8 mouse cellular contexts compared by ENCODE assay signal in genomic region chrX:73815072-73815471, GRCm38 (mm10). TPM values are rescaled to one million over a fixed set of nuclear protein-coding genes. Genes with fewer than 3 reads are reported as not detected.
A peak's percentile ranks its signal among the peaks of the same experiment; 100 is the strongest.
DNase-seq lines count a peak whose midpoint lies in the region; ATAC-seq and TF ChIP-seq lines count a peak whose summit lies in the region.

No protein-coding gene starts in this region.

- H3K4me3 ChIP-seq in liver, embryonic 11.5 days (ENCODE audit: low read depth, low read length), result no peak overlapping the region
- H3K4me3 ChIP-seq in liver, postnatal 0 days (ENCODE audit: low read depth, low read length), result no peak overlapping the region
- H3K4me3 ChIP-seq in embryonic facial prominence, embryonic 14.5 days (ENCODE audit: low read depth, low read length), result peak overlapping the region; percentile 34
- H3K4me3 ChIP-seq in limb, embryonic 10.5 days, result peak overlapping the region; percentile 47

- H3K27me3 ChIP-seq in liver, embryonic 11.5 days (replicated peaks; ENCODE audit: control insufficient read depth, insufficient read depth, low read length), result 0 out of 2 replicates have a peak, but pooled peaks cover 4% of the 10 kb centered on the region
- no peaks in the 10 kb centered on the region for H3K27me3 ChIP-seq in liver, postnatal 0 days (ENCODE audit: insufficient read depth, low read length)
- H3K27me3 ChIP-seq in embryonic facial prominence, embryonic 14.5 days (replicated peaks; ENCODE audit: control insufficient read depth, insufficient read depth, low read length), result peaks cover 3% of the 10 kb centered on the region; the same call in 1 of the 2 replicates
- peaks cover 62% of the 10 kb centered on the region for H3K27me3 ChIP-seq in limb, embryonic 10.5 days (ENCODE audit: low read depth, poor library complexity, severe bottlenecking)

- no peak for ATAC-seq in liver, embryonic 11.5 days (replicated peaks; ENCODE audit: low FRiP score)
- ATAC-seq in liver, postnatal 0 days, result no peak
- peak; percentile 85 for ATAC-seq in embryonic facial prominence, embryonic 14.5 days (ENCODE audit: low read depth)
- ATAC-seq in activated CD4-positive, CD25-positive, alpha-beta regulatory T cell, adult 4 months, result no peak

- TF ChIP-seq CTCF in liver, postnatal 0 days (IDR thresholded peaks at IDR 0.05; ENCODE audit: low read depth), result no peak

- H3K27ac ChIP-seq in liver, embryonic 11.5 days (ENCODE audit: low read depth, low read length), result no peak overlapping the region
- H3K27ac ChIP-seq in liver, postnatal 0 days (ENCODE audit: low read depth), result no peak overlapping the region
- H3K27ac ChIP-seq in embryonic facial prominence, embryonic 14.5 days (replicated peaks; ENCODE audit: low read depth, low read length), result no peak overlapping the region
- H3K27ac ChIP-seq in limb, embryonic 10.5 days, result peak overlapping the region; percentile 83

- H3K4me1 ChIP-seq in liver, embryonic 11.5 days (replicated peaks; ENCODE audit: control insufficient read depth, insufficient read depth, low read length), result no peaks in the 10 kb centered on the region
- no peaks in the 10 kb centered on the region for H3K4me1 ChIP-seq in liver, postnatal 0 days (ENCODE audit: insufficient read depth)
- H3K4me1 ChIP-seq in embryonic facial prominence, embryonic 14.5 days (ENCODE audit: control insufficient read depth, insufficient read depth, low read length), result no peaks in the 10 kb centered on the region
- H3K4me1 ChIP-seq in limb, embryonic 10.5 days, result no peaks in the 10 kb centered on the region

- H3K9ac ChIP-seq in liver, embryonic 11.5 days (ENCODE audit: low read depth, low read length), result no peak overlapping the region
- no peak overlapping the region for H3K9ac ChIP-seq in liver, postnatal 0 days (replicated peaks)
- H3K9ac ChIP-seq in embryonic facial prominence, embryonic 14.5 days (ENCODE audit: low read depth, low read length), result peak overlapping the region; percentile 60

- no peak for TF ChIP-seq EP300 in liver, postnatal 0 days (IDR thresholded peaks at IDR 0.05; ENCODE audit: low read depth)

- H3K36me3 ChIP-seq in liver, embryonic 11.5 days (ENCODE audit: control insufficient read depth, insufficient read depth, low read length), result no peaks in the 10 kb centered on the region
- no peaks in the 10 kb centered on the region for H3K36me3 ChIP-seq in liver, postnatal 0 days (replicated peaks; ENCODE audit: insufficient read depth, low read length)
- no peaks in the 10 kb centered on the region for H3K36me3 ChIP-seq in embryonic facial prominence, embryonic 14.5 days (ENCODE audit: control insufficient read depth, insufficient read depth, low read length)
- H3K36me3 ChIP-seq in limb, embryonic 10.5 days, result no peaks in the 10 kb centered on the region

- WGBS in liver, embryonic 11.5 days, result 17% methylated on average over 14 of the region's 14 CpGs
- WGBS in liver, postnatal 0 days (ENCODE audit: insufficient replicate concordance), result 17% methylated on average over 14 of the region's 14 CpGs
- 8% methylated on average over 12 of the region's 14 CpGs for WGBS in embryonic facial prominence, embryonic 14.5 days
- WGBS in limb, embryonic 10.5 days, result 10% methylated on average over 14 of the region's 14 CpGs

- no peak for DNase-seq in liver, embryonic 11.5 days (ENCODE audit: low spot score)
- DNase-seq in liver, postnatal 0 days, result no peak
- DNase-seq in embryonic facial prominence, embryonic 14.5 days (ENCODE audit: low spot score), result peak; percentile 52
- peak; percentile 56 for DNase-seq in limb, embryonic 10.5 days (ENCODE audit: low spot score)
- peak; percentile 54 for DNase-seq in retina, postnatal 1 day
- no peak for DNase-seq in ovary, postnatal 10 days (ENCODE audit: low spot score)
- DNase-seq in lung, postnatal 10 days, result no peak

- H3K9me3 ChIP-seq in liver, embryonic 11.5 days (ENCODE audit: control insufficient read depth, low read length), result no peaks in the 10 kb centered on the region
- H3K9me3 ChIP-seq in liver, postnatal 0 days (ENCODE audit: low read length), result no peaks in the 10 kb centered on the region
- H3K9me3 ChIP-seq in embryonic facial prominence, embryonic 14.5 days (ENCODE audit: control insufficient read depth, low read length), result no peaks in the 10 kb centered on the region
- H3K9me3 ChIP-seq in limb, embryonic 10.5 days (replicated peaks), result no peaks in the 10 kb centered on the region

- peak overlapping the region; percentile 49 for H3K4me2 ChIP-seq in liver, embryonic 11.5 days
- no peak overlapping the region; the same call in 1 of the 2 replicates for H3K4me2 ChIP-seq in liver, postnatal 0 days (ENCODE audit: low read depth, low read length)
- peak overlapping the region; percentile 48 for H3K4me2 ChIP-seq in embryonic facial prominence, embryonic 14.5 days (ENCODE audit: low read depth, low read length)

RNA-seq across cellular contexts. Expression of gene Pdzd4, which starts 9.7 kb away (rescaled TPM):
- polyA plus RNA-seq in liver, embryonic 11.5 days (2014; fragmentation: Nextera tagmentation; extraction: Ambion mirVana), result 0.25 and 0.86 TPM in 2 replicates
- 0.04 and 0.06 TPM in 2 replicates for polyA plus RNA-seq in liver, postnatal 0 days (2015; fragmentation: Nextera tagmentation; extraction: Ambion mirVana)
- polyA plus RNA-seq in embryonic facial prominence, embryonic 14.5 days (2014; fragmentation: Nextera tagmentation; extraction: Ambion mirVana), result 1.1 and 1.8 TPM in 2 replicates
- 0.40 and 0.61 TPM in 2 replicates for polyA plus RNA-seq in limb, embryonic 10.5 days (2016; fragmentation: Nextera tagmentation; extraction: Ambion mirVana)
- under 1 TPM; 0.11 to 0.13 TPM for polyA plus RNA-seq in activated CD4-positive, CD25-positive, alpha-beta regulatory T cell, adult 4 months (2017; shearing (Covaris generic))

RNA-seq across cellular contexts. Expression of gene Ssr4, which starts 28.2 kb away (rescaled TPM):
- 207 and 230 TPM in 2 replicates for polyA plus RNA-seq in liver, embryonic 11.5 days (2014; fragmentation: Nextera tagmentation; extraction: Ambion mirVana)
- 183 and 185 TPM in 2 replicates for polyA plus RNA-seq in liver, postnatal 0 days (2015; fragmentation: Nextera tagmentation; extraction: Ambion mirVana)
- polyA plus RNA-seq in embryonic facial prominence, embryonic 14.5 days (2014; fragmentation: Nextera tagmentation; extraction: Ambion mirVana), result 259 and 277 TPM in 2 replicates
- polyA plus RNA-seq in limb, embryonic 10.5 days (2016; fragmentation: Nextera tagmentation; extraction: Ambion mirVana), result 111 and 116 TPM in 2 replicates
- 100 to 1,000 TPM; 233 to 244 TPM for polyA plus RNA-seq in activated CD4-positive, CD25-positive, alpha-beta regulatory T cell, adult 4 months (2017; shearing (Covaris generic))

RNA-seq across cellular contexts. Expression of gene Idh3g, which starts 28.4 kb away (rescaled TPM):
- 196 and 206 TPM in 2 replicates for polyA plus RNA-seq in liver, embryonic 11.5 days (2014; fragmentation: Nextera tagmentation; extraction: Ambion mirVana)
- 83.7 and 88.1 TPM in 2 replicates for polyA plus RNA-seq in liver, postnatal 0 days (2015; fragmentation: Nextera tagmentation; extraction: Ambion mirVana)
- 193 and 211 TPM in 2 replicates for polyA plus RNA-seq in embryonic facial prominence, embryonic 14.5 days (2014; fragmentation: Nextera tagmentation; extraction: Ambion mirVana)
- 178 and 190 TPM in 2 replicates for polyA plus RNA-seq in limb, embryonic 10.5 days (2016; fragmentation: Nextera tagmentation; extraction: Ambion mirVana)
- 100 to 1,000 TPM; 167 to 173 TPM for polyA plus RNA-seq in activated CD4-positive, CD25-positive, alpha-beta regulatory T cell, adult 4 months (2017; shearing (Covaris generic))

RNA-seq across cellular contexts. Expression of gene Srpk3, which starts 40.9 kb away (rescaled TPM):
- 0.81 and 1.3 TPM in 2 replicates for polyA plus RNA-seq in liver, embryonic 11.5 days (2014; fragmentation: Nextera tagmentation; extraction: Ambion mirVana)
- 1.7 TPM in 2 replicates for polyA plus RNA-seq in liver, postnatal 0 days (2015; fragmentation: Nextera tagmentation; extraction: Ambion mirVana)
- 54.6 and 63.2 TPM in 2 replicates for polyA plus RNA-seq in embryonic facial prominence, embryonic 14.5 days (2014; fragmentation: Nextera tagmentation; extraction: Ambion mirVana)
- 1.1 and 1.6 TPM in 2 replicates for polyA plus RNA-seq in limb, embryonic 10.5 days (2016; fragmentation: Nextera tagmentation; extraction: Ambion mirVana)
- polyA plus RNA-seq in activated CD4-positive, CD25-positive, alpha-beta regulatory T cell, adult 4 months (2017; shearing (Covaris generic)), result 1 to 10 TPM in 1 of 2 experiments, not detected in 1; 1.7 TPM

RNA-seq across cellular contexts. Expression of gene Plxnb3, which starts 58.2 kb away (rescaled TPM):
- polyA plus RNA-seq in liver, embryonic 11.5 days (2014; fragmentation: Nextera tagmentation; extraction: Ambion mirVana), result 0.36 and 0.49 TPM in 2 replicates
- polyA plus RNA-seq in liver, postnatal 0 days (2015; fragmentation: Nextera tagmentation; extraction: Ambion mirVana), result 0.15 and 0.23 TPM in 2 replicates
- polyA plus RNA-seq in embryonic facial prominence, embryonic 14.5 days (2014; fragmentation: Nextera tagmentation; extraction: Ambion mirVana), result 0.90 and 1.1 TPM in 2 replicates
- 0.04 TPM in 1 of 2 replicates, not detected in the other for polyA plus RNA-seq in limb, embryonic 10.5 days (2016; fragmentation: Nextera tagmentation; extraction: Ambion mirVana)
- not detected for polyA plus RNA-seq in activated CD4-positive, CD25-positive, alpha-beta regulatory T cell, adult 4 months (2017; shearing (Covaris generic))

Comparison
In these comparisons a context has a peak if more than half of its experiments do, and no peak if none do; other contexts are left out.
1. DNase-seq: peak in embryonic facial prominence, embryonic 14.5 days (single experiment), limb, embryonic 10.5 days (single experiment) and retina, postnatal 1 day (single experiment); none in liver, embryonic 11.5 days (single experiment), liver, postnatal 0 days (single experiment), ovary, postnatal 10 days (single experiment) and lung, postnatal 10 days (single experiment).
2. H3K4me3 ChIP-seq: peak in embryonic facial prominence, embryonic 14.5 days (single experiment) and limb, embryonic 10.5 days (single experiment); none in liver, embryonic 11.5 days (single experiment) and liver, postnatal 0 days (single experiment).